Mouse (Mus musculus) small intestine, adult 10 weeks (tissue): Measurements from ENCODE around the gene Cdk5r1. TPM values are rescaled to one million over a fixed set of nuclear protein-coding genes. Genes with fewer than 3 reads are reported as not detected.

Experiments
- polyA plus RNA-seq: library from polyadenylated mRNA; stranded (reverse); fragments of 350-450 nt; fragmentation: Illumina TruSeq; extraction: RNeasy Lipid Tissue Mini Kit (QIAGEN cat#74804); gene quantifications from one replicate; pipeline ENCODE4 v1.2.3, GENCODE M21; 2014; ENCODE audit warnings: low replicate concordance

The Cdk5r1 gene
- 0.30 TPM for polyA plus RNA-seq

DNA sequence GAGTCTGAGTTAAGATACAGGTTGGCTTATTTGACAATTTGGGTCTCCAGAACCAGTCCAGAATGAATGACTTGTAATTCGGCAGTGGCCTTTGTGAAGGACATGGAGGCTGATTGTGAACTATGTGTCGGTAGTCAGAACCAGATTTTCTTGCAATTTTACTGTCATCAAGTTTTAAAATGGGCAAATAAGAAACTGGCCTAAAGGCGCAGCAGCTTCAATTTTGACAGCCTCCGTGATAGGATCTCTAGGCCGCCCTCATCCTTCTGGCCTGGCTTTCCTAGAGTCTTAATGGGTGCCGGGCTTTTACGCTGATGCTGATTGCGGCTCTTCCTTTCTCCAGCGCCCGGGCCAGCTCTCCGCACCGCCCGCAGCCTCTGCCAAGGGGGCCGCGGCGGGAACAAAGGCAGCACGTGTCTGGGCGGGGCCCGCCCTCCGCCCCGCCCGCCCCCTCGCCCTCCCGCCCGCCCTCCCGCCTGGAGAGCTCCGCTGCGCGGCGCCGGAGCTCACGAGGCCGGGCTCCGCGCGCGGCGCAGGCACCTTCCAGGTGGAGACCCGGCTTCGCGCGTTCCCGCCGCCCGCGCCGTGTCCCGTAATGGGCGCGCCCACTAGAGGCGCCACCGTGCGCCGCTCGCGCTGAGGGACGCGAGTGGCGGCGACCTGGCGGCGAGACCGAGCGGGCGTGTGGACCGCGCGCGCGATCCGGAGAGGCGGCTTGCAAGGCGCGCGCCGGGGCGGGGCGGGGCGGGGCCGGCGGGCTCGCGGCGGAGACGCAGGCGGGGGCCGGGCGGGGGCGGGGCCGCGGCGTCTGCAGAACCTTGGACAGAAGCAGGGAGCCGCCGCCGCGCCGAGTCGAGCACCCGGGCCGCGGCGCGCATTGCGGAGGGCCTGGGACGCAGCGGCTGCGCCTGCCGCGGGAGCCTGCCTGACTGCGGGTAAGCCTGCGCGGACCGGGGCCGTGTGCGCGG, at the start of gene Cdk5r1:
Gene Cdk5r1 (plus strand): TSS at position 802 of the 968 bp plus-strand sequence.

GRCm38 (mm10) chr11:80428381-80429008, 48.3 kb upstream of the Cdk5r1 start, which contains the start of gene Psmd11:
Gene Psmd11 (plus strand): TSS chr11:80428615.

Other genes starting within 250 kb of the Cdk5r1 start
- gene Rhbdl3, start 176.1 kb upstream of the Cdk5r1 start, polyA plus RNA-seq, result 0.33 TPM
- 13.7 TPM for gene 5730455P16Rik, start 99.0 kb upstream of the Cdk5r1 start, polyA plus RNA-seq
- 374 TPM for gene Zfp207, start 93.7 kb upstream of the Cdk5r1 start, polyA plus RNA-seq
- 76.7 TPM for gene Psmd11, start 48.4 kb upstream of the Cdk5r1 start, polyA plus RNA-seq